Mouse (Mus musculus) brain, embryonic 14.5 days (tissue): ENCODE results near the gene Cenpt. TPM values are rescaled to one million over a fixed set of nuclear protein-coding genes. Genes with fewer than 3 reads are reported as not detected.

ENCODE experiments used
- DNase-seq: peaks from one replicate; pipeline ENCODE4 v3.0.0-alpha.2; 2011; ENCODE audit warnings: low read depth
- CTCF ChIP-seq: fragments of 200-500 bp; IDR thresholded peaks from 2 replicates; pipeline ENCODE4 v1.5.1; 2012; ENCODE audit warnings: inconsistent platforms, mild to moderate bottlenecking, moderate library complexity, borderline replicate concordance; ENCODE audit not compliant: insufficient read depth, insufficient read length; ENCODE audit errors: extremely low read depth
- POLR2A ChIP-seq: fragments of 200-500 bp; IDR thresholded peaks from 2 replicates; pipeline ENCODE4 v1.6.1; 2012; ENCODE audit warnings: mild to moderate bottlenecking, inconsistent platforms, borderline replicate concordance; ENCODE audit not compliant: poor library complexity, insufficient read depth, insufficient read length, severe bottlenecking; ENCODE audit errors: extremely low read depth
- polyA plus RNA-seq: library from polyadenylated mRNA; depleted of rRNA; stranded (reverse); fragments of >200 nt; gene quantifications from 2 replicates; pipeline ENCODE4 v1.2.3, GENCODE M21; 2012; rRNA removed

The Cenpt gene
- polyA plus RNA-seq, 1 experiment: 83.0 TPM

DNA sequence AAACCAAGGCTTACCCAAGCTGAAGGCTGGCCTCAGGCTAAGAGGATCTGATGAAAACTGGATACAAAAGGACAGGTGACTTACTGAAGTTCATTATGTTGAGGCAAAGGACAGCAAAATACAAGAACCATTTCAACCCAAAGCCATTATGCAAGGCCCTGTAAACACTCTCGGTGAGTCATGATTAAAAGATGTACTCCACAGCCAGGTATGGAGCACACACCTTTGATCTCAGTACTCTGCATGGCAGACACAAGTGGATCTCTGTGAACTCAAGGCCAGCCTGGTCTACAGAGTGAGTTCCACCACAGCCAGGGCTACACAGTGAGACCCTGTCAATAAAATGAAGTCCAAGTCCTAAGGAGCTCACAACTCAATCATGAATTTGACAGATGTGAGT is 57.3 kb downstream of the Cenpt start:
- DNase-seq: no peak
- no peak for TF ChIP-seq POLR2A
- no peak for TF ChIP-seq CTCF

Other genes starting within 250 kb of the Cenpt start
- 23.7 and 40.3 TPM in 2 replicates for gene Ripor1, start 248.0 kb downstream of the Cenpt start, polyA plus RNA-seq
- gene Ctcf, start 216.7 kb downstream of the Cenpt start, polyA plus RNA-seq: 36.6 and 54.8 TPM in 2 replicates
- gene Agrp, start 215.9 kb downstream of the Cenpt start, polyA plus RNA-seq: 0.26 and 0.55 TPM in 2 replicates
- 13.7 and 20.5 TPM in 2 replicates for gene Carmil2, start 167.0 kb downstream of the Cenpt start, polyA plus RNA-seq
- 62.5 and 79.9 TPM in 2 replicates for gene Acd, start 152.2 kb downstream of the Cenpt start, polyA plus RNA-seq
- gene Pard6a, start 152.1 kb downstream of the Cenpt start, polyA plus RNA-seq: 40.7 and 59.2 TPM in 2 replicates
- gene 4933405L10Rik, start 145.6 kb downstream of the Cenpt start, polyA plus RNA-seq: not detected in 2 replicates
- 19.9 and 32.7 TPM in 2 replicates for gene Enkd1, start 145.1 kb downstream of the Cenpt start, polyA plus RNA-seq
- 56.1 and 62.6 TPM in 2 replicates for gene Gfod2, start 94.6 kb downstream of the Cenpt start, polyA plus RNA-seq
- 35.7 and 39.7 TPM in 2 replicates for gene Ranbp10, start 25.9 kb downstream of the Cenpt start, polyA plus RNA-seq
- gene Tsnaxip1, start 25.5 kb downstream of the Cenpt start, polyA plus RNA-seq: 0.37 and 0.54 TPM in 2 replicates
- 61.3 and 78.5 TPM in 2 replicates for gene Thap11, start 1.9 kb upstream of the Cenpt start, polyA plus RNA-seq
- gene Nutf2, start 7.3 kb upstream of the Cenpt start, polyA plus RNA-seq: 190 and 196 TPM in 2 replicates
- gene Edc4, start 27.6 kb upstream of the Cenpt start, polyA plus RNA-seq: 80.3 and 85.4 TPM in 2 replicates
- 0.90 and 1.6 TPM in 2 replicates for gene Nrn1l, start 40.3 kb upstream of the Cenpt start, polyA plus RNA-seq
- 23.6 and 26.8 TPM in 2 replicates for gene Pskh1, start 47.2 kb upstream of the Cenpt start, polyA plus RNA-seq
- 7.8 and 10.2 TPM in 2 replicates for gene Ctrl, start 80.6 kb upstream of the Cenpt start, polyA plus RNA-seq
- 51.6 and 64.8 TPM in 2 replicates for gene Psmb10, start 85.2 kb upstream of the Cenpt start, polyA plus RNA-seq
- gene Lcat, start 90.1 kb upstream of the Cenpt start, polyA plus RNA-seq: 2.0 and 2.3 TPM in 2 replicates
- 15.2 and 17.0 TPM in 2 replicates for gene Slc12a4, start 112.8 kb upstream of the Cenpt start, polyA plus RNA-seq
- not detected in 2 replicates for gene Dpep3, start 126.2 kb upstream of the Cenpt start, polyA plus RNA-seq
- gene Dus2, start 138.1 kb upstream of the Cenpt start, polyA plus RNA-seq: 22.9 and 24.4 TPM in 2 replicates
- not detected in 2 replicates for gene Dpep2nb, start 152.7 kb upstream of the Cenpt start, polyA plus RNA-seq
- gene Ddx28, start 158.6 kb upstream of the Cenpt start, polyA plus RNA-seq: 16.5 and 17.8 TPM in 2 replicates
- 11.1 and 13.1 TPM in 2 replicates for gene Nfatc3, start 205.6 kb upstream of the Cenpt start, polyA plus RNA-seq